Mouse (Mus musculus): ENCODE measurements at regions not wholly inside any gene's neighbourhood (a gene's known extent, or its start where the extent isn't known, plus 50 kb on each side); places are given as distances from the start of the nearest gene placed in this dataset.

GRCm38 (mm10) chr14:120224202-120224846 is 51.1 kb upstream of the Mbnl2 start:
- TF ChIP-seq CTCF (IDR thresholded peaks at IDR 0.05; ENCODE audit: borderline replicate concordance, control insufficient read depth, extremely low read depth, insufficient read depth, low read length, poor library complexity) (no peak), POLR2A (IDR thresholded peaks at IDR 0.05; ENCODE audit: control insufficient read depth, extremely low read depth, insufficient read depth, low read length, poor library complexity) (no peak)

All from thymus, adult 2 months (tissue).